In the genomic region with DNA sequence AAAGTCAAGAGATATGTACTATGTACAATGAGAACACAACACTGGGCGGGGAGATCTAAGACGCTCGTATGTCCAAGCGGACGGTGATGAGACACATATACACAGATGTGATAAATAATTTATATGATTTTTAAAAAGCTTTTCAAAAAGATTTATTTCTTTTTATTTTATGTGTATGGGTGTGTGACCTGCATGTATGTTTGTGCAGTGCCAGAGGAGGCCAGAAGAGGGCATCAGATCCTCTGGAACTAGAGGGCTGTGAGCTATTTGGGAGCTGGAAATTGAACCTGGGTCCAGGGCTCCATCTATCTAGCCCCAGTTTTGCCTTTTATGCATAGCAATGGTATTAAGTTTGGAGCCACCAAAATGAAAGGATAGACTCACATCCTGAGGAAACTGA, we compare ENCODE assay signal across 17 mouse cellular contexts. TPM values are rescaled to one million over a fixed set of nuclear protein-coding genes. Genes with fewer than 3 reads are reported as not detected.
DNase-seq lines count a peak whose midpoint lies in the region; ATAC-seq and TF ChIP-seq lines count a peak whose summit lies in the region.
"Had no signal": no experiment of that assay in that cellular context is flagged by ENCODE, and none has a peak within 500 bp of the region (broad histone marks: within the 10 kb centered on the region; RNA-seq: fewer than 3 reads in every experiment).

No protein-coding gene starts in this region.

- TF ChIP-seq POLR2A in small intestine, adult 2 months (IDR thresholded peaks at IDR 0.05; ENCODE audit: low read depth, low read length), result no peak

- H3K9ac ChIP-seq in lung, postnatal 0 days (replicated peaks; ENCODE audit: low read depth), result no peak overlapping the region
- H3K9ac ChIP-seq in hindbrain, embryonic 12.5 days, result no peak overlapping the region
- H3K9ac ChIP-seq: hindbrain, embryonic 15.5 days; limb, embryonic 13.5 days; midbrain, embryonic 12.5 days; neural tube, embryonic 15.5 days had no signal

- no peak overlapping the region for H3K4me3 ChIP-seq in gastrocnemius, adult 2 months
- no peak overlapping the region for H3K4me3 ChIP-seq in lung, postnatal 0 days (ENCODE audit: low read depth, low read length)
- no peak overlapping the region for H3K4me3 ChIP-seq in small intestine, adult 2 months (ENCODE audit: low read depth, low read length)
- H3K4me3 ChIP-seq in hindbrain, embryonic 12.5 days, result no peak overlapping the region
- H3K4me3 ChIP-seq: hindbrain, embryonic 15.5 days; limb, embryonic 13.5 days; midbrain, embryonic 12.5 days; neural tube, embryonic 15.5 days had no signal

- no peak for ATAC-seq in lung, postnatal 0 days
- no peak for ATAC-seq in hindbrain, embryonic 12.5 days (ENCODE audit: low FRiP score)
- ATAC-seq: forebrain, embryonic 16.5 days had no signal

- TF ChIP-seq CTCF in gastrocnemius, adult 2 months (IDR thresholded peaks at IDR 0.05), result peak; percentile 64
- peak; percentile 37 for TF ChIP-seq CTCF in lung, postnatal 0 days (IDR thresholded peaks at IDR 0.05)
- peak; percentile 33; the same call in 1 of the 2 replicates for TF ChIP-seq CTCF in small intestine, adult 2 months (IDR thresholded peaks at IDR 0.05; ENCODE audit: extremely low read depth, insufficient read length, insufficient replicate concordance, low read depth, low read length)

- no peak overlapping the region for H3K4me2 ChIP-seq in lung, postnatal 0 days (replicated peaks; ENCODE audit: low read depth, low read length)
- H3K4me2 ChIP-seq in hindbrain, embryonic 12.5 days (replicated peaks), result no peak overlapping the region
- H3K4me2 ChIP-seq: hindbrain, embryonic 15.5 days; limb, embryonic 13.5 days; midbrain, embryonic 12.5 days; neural tube, embryonic 15.5 days had no signal

- no peaks in the 10 kb centered on the region for H3K27me3 ChIP-seq in lung, postnatal 0 days (replicated peaks; ENCODE audit: insufficient read depth, low read length)
- no peaks in the 10 kb centered on the region for H3K27me3 ChIP-seq in small intestine, adult 2 months (ENCODE audit: control insufficient read depth, insufficient read depth, low read length)
- no peaks in the 10 kb centered on the region for H3K27me3 ChIP-seq in hindbrain, embryonic 12.5 days
- H3K27me3 ChIP-seq: hindbrain, embryonic 15.5 days; limb, embryonic 13.5 days; midbrain, embryonic 12.5 days; neural tube, embryonic 15.5 days had no signal

- peaks cover 22% of the 10 kb centered on the region; the same call in 1 of the 2 replicates for H3K36me3 ChIP-seq in lung, postnatal 0 days (ENCODE audit: insufficient read depth, low read length)
- peaks cover 42% of the 10 kb centered on the region for H3K36me3 ChIP-seq in small intestine, adult 2 months (ENCODE audit: control insufficient read depth, insufficient read depth, low read length)
- peaks cover 64% of the 10 kb centered on the region for H3K36me3 ChIP-seq in hindbrain, embryonic 12.5 days

- no peaks in the 10 kb centered on the region for H3K9me3 ChIP-seq in lung, postnatal 0 days (ENCODE audit: low read length)
- no peaks in the 10 kb centered on the region for H3K9me3 ChIP-seq in hindbrain, embryonic 12.5 days (replicated peaks)
- H3K9me3 ChIP-seq: hindbrain, embryonic 15.5 days; limb, embryonic 13.5 days; midbrain, embryonic 12.5 days; neural tube, embryonic 15.5 days had no signal

- intact Hi-C loops in gastrocnemius, adult 2 months (cut with DNase I), result loop anchor here (5.0 kb wide), 1 partner anchor 49 kb away; no protein-coding TSS in a partner anchor

- no peak for DNase-seq in gastrocnemius, adult 2 months
- no peak for DNase-seq in gastrocnemius, adult 18-20 months (ENCODE audit: low spot score)
- no peak for DNase-seq in lung, postnatal 0 days (ENCODE audit: low spot score)
- no peak for DNase-seq in lung, postnatal 4 days
- DNase-seq in NIH3T3 (ENCODE audit: low read depth), result peak; percentile 36
- DNase-seq in frontal cortex, adult 2 months (ENCODE audit: extremely low spot score in 1 of 2, low spot score in 1 of 2), result no peak
- DNase-seq: adrenal gland, adult 2 months had no signal

- no peaks in the 10 kb centered on the region for H3K4me1 ChIP-seq in lung, postnatal 0 days (ENCODE audit: insufficient read depth, low read depth, low read length)
- H3K4me1 ChIP-seq in small intestine, adult 2 months (ENCODE audit: control insufficient read depth, insufficient read depth, insufficient read length, low read length), result no peaks in the 10 kb centered on the region
- no peaks in the 10 kb centered on the region for H3K4me1 ChIP-seq in hindbrain, embryonic 12.5 days
- H3K4me1 ChIP-seq: hindbrain, embryonic 15.5 days; limb, embryonic 13.5 days; midbrain, embryonic 12.5 days; neural tube, embryonic 15.5 days had no signal

- no peak overlapping the region for H3K27ac ChIP-seq in gastrocnemius, adult 2 months
- no peak overlapping the region for H3K27ac ChIP-seq in lung, postnatal 0 days (ENCODE audit: low read length)
- no peak overlapping the region for H3K27ac ChIP-seq in small intestine, adult 2 months (ENCODE audit: insufficient read depth, low read depth, low read length)
- no peak overlapping the region for H3K27ac ChIP-seq in hindbrain, embryonic 12.5 days
- H3K27ac ChIP-seq: hindbrain, embryonic 15.5 days; limb, embryonic 13.5 days; midbrain, embryonic 12.5 days; neural tube, embryonic 15.5 days had no signal

- WGBS in lung, postnatal 0 days, result over 99% methylated on average over 5 of the region's 5 CpGs
- WGBS in small intestine, adult 2 months, result 97% methylated on average over 5 of the region's 5 CpGs
- 97% methylated on average over 5 of the region's 5 CpGs for WGBS in hindbrain, embryonic 12.5 days

- no peak for TF ChIP-seq EP300 in lung, postnatal 0 days (IDR thresholded peaks at IDR 0.05)

RNA-seq across cellular contexts. Expression of a gene that starts 17.3 kb away (rescaled TPM):
- total RNA-seq in gastrocnemius, adult 2 months (2021), result 10 to 100 TPM; 13.0 to 16.2 TPM
- 10 to 100 TPM; 11.5 to 13.8 TPM for total RNA-seq in gastrocnemius, adult 18-20 months (2021)
- 7.8 and 7.9 TPM in 2 replicates for polyA plus RNA-seq in lung, postnatal 0 days (2015; fragmentation: Nextera tagmentation; extraction: Ambion mirVana)
- 37.3 and 86.3 TPM in 2 replicates for polyA plus RNA-seq in small intestine, adult 2 months (2012; rRNA removed)
- polyA plus RNA-seq in hindbrain, embryonic 12.5 days (2016; fragmentation: Nextera tagmentation; extraction: Ambion mirVana), result 9.1 and 9.6 TPM in 2 replicates
- 19.5 and 19.8 TPM in 2 replicates for polyA plus RNA-seq in frontal cortex, adult 2 months (2012; rRNA removed)

RNA-seq across cellular contexts. Expression of a gene that starts 27.7 kb away (rescaled TPM):
- total RNA-seq in gastrocnemius, adult 2 months (2021), result not detected
- not detected for total RNA-seq in gastrocnemius, adult 18-20 months (2021)
- polyA plus RNA-seq in lung, postnatal 0 days (2015; fragmentation: Nextera tagmentation; extraction: Ambion mirVana), result not detected in 2 replicates
- not detected in 2 replicates for polyA plus RNA-seq in small intestine, adult 2 months (2012; rRNA removed)
- polyA plus RNA-seq in hindbrain, embryonic 12.5 days (2016; fragmentation: Nextera tagmentation; extraction: Ambion mirVana), result not detected in 2 replicates
- not detected in 2 replicates for polyA plus RNA-seq in frontal cortex, adult 2 months (2012; rRNA removed)
- total RNA-seq: adrenal gland, adult 2 months; heart, adult 8-10 months had no signal
- polyA plus RNA-seq: adrenal gland, adult 2 months; embryonic facial prominence, embryonic 11.5 days; forebrain, embryonic 16.5 days; hindbrain, embryonic 15.5 days; limb, embryonic 13.5 days; midbrain, embryonic 12.5 days; neural tube, embryonic 15.5 days; urinary bladder, adult 2 months had no signal

RNA-seq across cellular contexts. Expression of a gene that starts 29.6 kb away (rescaled TPM):
- under 1 TPM; 0.20 to 0.66 TPM for total RNA-seq in gastrocnemius, adult 2 months (2021)
- total RNA-seq in gastrocnemius, adult 18-20 months (2021), result under 1 TPM; 0.25 to 0.71 TPM
- 4.2 and 4.3 TPM in 2 replicates for polyA plus RNA-seq in lung, postnatal 0 days (2015; fragmentation: Nextera tagmentation; extraction: Ambion mirVana)
- polyA plus RNA-seq in small intestine, adult 2 months (2012; rRNA removed), result 0.76 and 0.79 TPM in 2 replicates
- polyA plus RNA-seq in hindbrain, embryonic 12.5 days (2016; fragmentation: Nextera tagmentation; extraction: Ambion mirVana), result 81.0 and 94.6 TPM in 2 replicates
- polyA plus RNA-seq in frontal cortex, adult 2 months (2012; rRNA removed), result 7.0 and 7.7 TPM in 2 replicates

RNA-seq across cellular contexts. Expression of a gene that starts 54.0 kb away (rescaled TPM):
- 10 to 100 TPM; 14.4 to 15.2 TPM for total RNA-seq in gastrocnemius, adult 2 months (2021)
- 10 to 100 TPM; 12.3 to 13.5 TPM for total RNA-seq in gastrocnemius, adult 18-20 months (2021)
- 10.5 and 11.9 TPM in 2 replicates for polyA plus RNA-seq in lung, postnatal 0 days (2015; fragmentation: Nextera tagmentation; extraction: Ambion mirVana)
- polyA plus RNA-seq in small intestine, adult 2 months (2012; rRNA removed), result 0.65 and 2.0 TPM in 2 replicates
- polyA plus RNA-seq in hindbrain, embryonic 12.5 days (2016; fragmentation: Nextera tagmentation; extraction: Ambion mirVana), result 14.5 and 17.6 TPM in 2 replicates
- 65.4 and 70.8 TPM in 2 replicates for polyA plus RNA-seq in frontal cortex, adult 2 months (2012; rRNA removed)

RNA-seq across cellular contexts. Expression of a gene that starts 54.1 kb away (rescaled TPM):
- under 1 TPM; 0.05 to 0.08 TPM for total RNA-seq in gastrocnemius, adult 2 months (2021)
- under 1 TPM; 0.17 to 0.18 TPM for total RNA-seq in gastrocnemius, adult 18-20 months (2021)
- 1.5 and 1.8 TPM in 2 replicates for polyA plus RNA-seq in lung, postnatal 0 days (2015; fragmentation: Nextera tagmentation; extraction: Ambion mirVana)
- polyA plus RNA-seq in small intestine, adult 2 months (2012; rRNA removed), result 1.4 and 1.6 TPM in 2 replicates
- polyA plus RNA-seq in hindbrain, embryonic 12.5 days (2016; fragmentation: Nextera tagmentation; extraction: Ambion mirVana), result 12.6 and 15.8 TPM in 2 replicates
- 0.46 and 0.80 TPM in 2 replicates for polyA plus RNA-seq in frontal cortex, adult 2 months (2012; rRNA removed)
